Mouse (Mus musculus) activated CD4-positive, CD25-positive, alpha-beta regulatory T cell, adult 4 months (primary cell): Measurements from ENCODE around the gene Zfp938. TPM values are rescaled to one million over a fixed set of nuclear protein-coding genes. Genes with fewer than 3 reads are reported as not detected.

Experiments used
- ATAC-seq: one replicate; pipeline ENCODE4 v1.8.0; 2017
- polyA plus RNA-seq, 2 experiments: library from polyadenylated mRNA; unstranded; fragments of 100-300 nt; shearing (Covaris generic); gene quantifications; one replicate each; pipeline ENCODE4 v1.2.1; 2017

Zfp938 gene
- 10 to 100 TPM; 14.2 to 15.4 TPM for polyA plus RNA-seq

DNA sequence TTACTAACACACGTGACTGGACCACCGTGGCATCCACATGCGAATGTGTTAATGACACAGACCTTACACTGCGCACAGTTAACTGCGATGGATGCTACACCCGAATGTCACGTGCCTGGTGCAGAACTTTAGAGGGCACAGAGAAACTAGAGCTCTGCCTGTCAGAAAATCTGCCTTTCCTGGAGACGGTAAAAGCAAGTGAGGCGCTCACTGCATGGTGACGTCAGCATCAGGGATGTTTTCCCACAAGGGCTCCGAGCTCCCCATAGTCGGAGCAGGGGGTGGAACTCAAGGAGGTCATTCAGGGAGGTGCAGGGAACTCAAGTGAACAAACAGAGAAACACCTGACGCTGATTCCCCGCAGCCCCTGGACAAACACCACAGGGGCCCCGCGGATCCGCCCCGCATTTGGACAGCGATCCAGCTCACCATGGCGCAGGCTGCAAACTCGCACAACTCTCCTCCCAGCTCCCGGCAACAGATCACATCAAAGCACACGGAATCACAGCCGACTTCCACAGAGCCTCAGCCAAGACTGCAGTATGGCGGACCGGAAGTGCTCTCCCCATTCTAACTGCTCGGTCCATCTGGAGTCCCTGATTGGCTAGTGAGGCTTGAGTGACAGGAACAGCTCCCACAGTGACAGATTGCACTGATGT is at the start of gene Zfp938:
TSS of gene Zfp938 (minus strand) at position 539 of the 659 bp plus-strand sequence.
- peak; percentile 100 for ATAC-seq

DNA sequence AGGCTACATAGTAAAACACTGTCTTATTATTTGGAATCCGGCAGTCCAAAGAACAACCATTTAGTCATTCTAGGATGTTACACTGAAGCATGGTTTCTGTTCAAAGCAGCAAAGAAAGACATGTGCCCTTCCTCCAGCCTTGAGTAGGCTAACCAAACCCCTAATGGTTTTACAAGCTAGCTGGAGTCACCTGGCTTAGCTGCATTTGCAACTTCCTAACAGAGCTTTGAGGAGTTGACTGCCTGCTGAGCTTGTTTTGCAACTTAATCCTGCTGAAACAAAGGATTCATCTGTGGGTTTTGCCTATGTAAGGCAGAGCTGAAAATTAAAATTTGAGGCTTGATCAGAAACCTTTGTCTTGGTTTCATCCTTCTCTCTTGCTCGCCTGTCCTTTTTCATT is 16.3 kb upstream of the Zfp938 start:
- no peak for ATAC-seq

DNA sequence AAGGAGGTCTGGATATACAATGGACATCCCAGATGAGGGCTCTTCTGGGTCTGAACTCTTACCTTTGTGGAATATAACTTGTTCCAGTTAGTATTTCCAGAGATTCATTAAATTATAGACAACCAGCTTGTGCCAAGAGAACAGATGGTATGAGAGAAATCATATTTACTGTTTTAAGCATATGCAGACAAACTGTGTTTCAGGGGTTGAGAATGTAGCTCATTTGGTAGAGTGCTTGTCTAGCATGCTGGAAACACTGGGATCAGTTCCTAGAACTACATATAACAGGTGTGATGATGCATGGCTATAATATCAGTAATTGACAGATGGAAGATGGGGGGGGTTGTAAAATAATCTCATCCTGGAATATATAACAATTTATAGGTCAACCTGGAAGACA is 3.9 kb upstream of the Zfp938 start:
- no peak for ATAC-seq

DNA sequence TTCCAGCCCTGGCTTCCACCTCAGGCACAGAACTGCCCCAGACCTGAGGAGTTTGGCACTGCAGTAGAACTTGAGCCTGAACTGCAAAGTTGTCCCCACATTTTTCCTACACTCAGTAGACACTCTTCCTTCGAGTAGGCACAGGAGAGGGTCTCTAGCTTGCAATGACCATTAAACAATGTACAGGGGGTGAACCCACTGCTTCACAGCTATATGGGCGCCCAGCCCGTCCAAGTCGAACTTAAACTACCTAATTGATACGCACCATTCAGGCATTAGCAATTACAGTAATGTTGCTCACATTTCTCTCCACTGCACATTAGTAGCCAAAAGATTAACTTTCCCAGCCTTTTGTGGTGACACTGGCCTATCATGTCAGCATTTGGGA is 315 bp upstream of the Zfp938 start:
- no peak for ATAC-seq

DNA sequence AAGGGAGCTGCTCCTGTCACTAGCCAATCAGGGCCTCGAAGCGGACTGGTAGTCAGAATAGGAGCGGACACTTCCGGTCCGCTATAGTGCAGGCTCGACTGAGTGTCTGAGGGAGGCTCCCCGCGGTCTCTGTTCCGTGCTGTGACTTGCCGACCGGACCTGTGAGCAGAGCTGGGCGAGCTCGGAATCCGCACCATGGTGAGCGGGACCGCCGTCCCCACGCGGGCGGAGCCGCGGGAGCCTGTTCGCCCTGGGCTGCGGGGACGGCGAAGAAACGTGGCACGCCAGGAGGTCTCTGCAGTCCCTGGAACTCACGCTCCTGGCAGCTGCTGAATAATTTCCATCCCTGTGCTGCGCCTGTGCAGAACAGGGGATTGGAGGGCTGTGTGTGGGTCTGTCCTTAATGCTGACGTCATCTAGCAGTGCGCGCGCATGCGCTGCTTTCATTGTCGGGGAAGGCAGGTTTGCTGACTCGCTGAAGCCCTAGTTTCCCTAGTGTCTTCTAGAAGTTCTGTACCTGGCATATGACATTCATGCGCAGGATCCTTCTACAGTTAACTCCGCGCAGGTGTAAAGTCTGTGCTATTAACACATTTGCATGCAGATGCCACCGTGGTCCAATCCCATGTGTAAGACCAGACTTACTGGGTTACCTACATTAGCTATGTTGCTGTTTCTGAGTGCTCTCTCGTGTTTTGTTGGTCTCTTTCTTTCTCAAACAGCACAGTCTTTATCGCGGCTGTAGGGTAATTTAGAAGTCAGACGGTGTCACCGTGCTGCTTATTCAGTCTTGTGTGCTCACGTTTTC is 62.6 kb downstream of the Zfp938 start:
- ATAC-seq: peak; percentile 89

Other genes starting within 250 kb of the Zfp938 start
- gene Zfp873, start 193.2 kb downstream of the Zfp938 start, polyA plus RNA-seq: 10 to 100 TPM; 12.5 to 13.2 TPM
- 1 to 10 TPM; 5.1 to 5.9 TPM for gene BC024063, start 157.9 kb downstream of the Zfp938 start, polyA plus RNA-seq
- 10 to 100 TPM in 1 of 2 experiments, 1 to 10 TPM in 1; 9.9 to 11.5 TPM for gene AU041133, start 113.3 kb downstream of the Zfp938 start, polyA plus RNA-seq
- not detected for gene 4932415D10Rik, start 75.3 kb upstream of the Zfp938 start, polyA plus RNA-seq
- gene Gm4924, start 113.0 kb upstream of the Zfp938 start, polyA plus RNA-seq: 10 to 100 TPM; 10.3 to 12.3 TPM